Mouse (Mus musculus) liver, embryonic 14.5 days (tissue): Measurements from ENCODE around the gene Rpap1.

Source experiments
- CTCF ChIP-seq: IDR thresholded peaks from 2 replicates; pipeline ENCODE4 v1.5.1; 2016; ENCODE audit warnings: antibody characterized with exemption, low read depth, control low read depth
- EP300 ChIP-seq: IDR thresholded peaks from 2 replicates; pipeline ENCODE4 v1.6.1; 2016; ENCODE audit warnings: antibody characterized with exemption, low read depth

DNA sequence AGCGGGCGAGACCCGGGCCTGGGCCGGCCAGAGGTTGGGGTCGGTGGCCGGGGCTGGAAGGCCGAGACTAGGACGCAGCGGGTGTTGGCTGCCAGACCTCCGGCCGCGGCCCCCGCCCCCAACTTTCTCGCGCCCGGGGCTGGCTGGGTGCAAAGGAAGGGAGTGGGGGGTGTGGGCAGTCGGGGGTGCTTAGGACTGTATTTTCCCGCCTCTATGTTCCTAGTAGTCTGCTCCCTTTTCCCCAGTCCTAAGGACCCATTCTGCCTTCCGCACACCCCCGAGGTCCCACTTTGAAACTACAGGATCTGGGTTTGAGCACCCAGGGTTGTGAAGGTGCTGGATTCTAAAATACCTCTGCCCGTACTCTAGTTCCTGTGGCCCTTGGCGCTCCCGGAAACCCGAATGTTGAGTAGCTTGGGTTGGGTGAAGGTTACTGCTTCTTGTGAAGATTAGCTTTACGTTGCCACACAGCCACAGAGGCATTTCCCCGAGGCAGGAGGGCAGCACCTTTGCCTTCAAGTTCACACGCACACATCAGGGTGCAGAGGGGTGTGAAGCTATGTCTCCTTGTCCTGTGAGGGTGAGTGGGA is 12.7 kb upstream of the Rpap1 start:
- TF ChIP-seq CTCF (no peak), EP300 (no peak)
